Mouse (Mus musculus) embryonic facial prominence, embryonic 12.5 days (tissue): ENCODE data around the gene Gm17402. TPM values are rescaled to one million over a fixed set of nuclear protein-coding genes. Genes with fewer than 3 reads are reported as not detected.

Experiments
- ATAC-seq: fragments of 200-750 bp; cut with Nextera tagmentation; 2 replicates; pipeline ENCODE4 v1.8.0; 2017; ENCODE audit not compliant: insufficient number of reproducible peaks, insufficient read depth, low FRiP score, low TSS enrichment
- H3K27ac ChIP-seq: fragments of 300-500 bp; sonication (generic); 2 replicates; pipeline ENCODE4 v1.5.1; 2016; ENCODE audit warnings: mild to moderate bottlenecking
- H3K27me3 ChIP-seq: fragments of 300-500 bp; sonication (generic); 2 replicates; pipeline ENCODE4 v1.6.1; 2016; ENCODE audit warnings: mild to moderate bottlenecking, moderate library complexity
- H3K36me3 ChIP-seq: fragments of 300-500 bp; sonication (generic); 2 replicates; pipeline ENCODE4 v1.6.1; 2016; ENCODE audit warnings: mild to moderate bottlenecking
- H3K4me1 ChIP-seq: fragments of 300-500 bp; sonication (generic); 2 replicates; pipeline ENCODE4 v1.6.1; 2016
- H3K4me2 ChIP-seq: fragments of 300-500 bp; sonication (generic); replicated peaks from 2 replicates; pipeline ENCODE4 v1.6.1; 2016; ENCODE audit warnings: mild to moderate bottlenecking, moderate library complexity
- H3K4me3 ChIP-seq: fragments of 300-500 bp; sonication (generic); 2 replicates; pipeline ENCODE4 v1.5.1; 2016; ENCODE audit warnings: mild to moderate bottlenecking
- H3K9ac ChIP-seq: fragments of 300-500 bp; sonication (generic); 2 replicates; pipeline ENCODE4 v1.6.1; 2016; ENCODE audit warnings: mild to moderate bottlenecking, moderate library complexity
- H3K9me3 ChIP-seq: fragments of 300-500 bp; sonication (generic); 2 replicates; pipeline ENCODE4 v1.6.1; 2016; ENCODE audit warnings: mild to moderate bottlenecking, moderate library complexity
- WGBS: fragments of 180-500 bp; shearing (Covaris S2); methylation state at CpG from one replicate; pipeline ENCODE4 v1.1.7; 2016; 5-methylcytosine and 5-hydroxymethylcytosine counted together
- polyA plus RNA-seq: library from polyadenylated mRNA; unstranded; fragments of >200 nt; fragmentation: Nextera tagmentation; extraction: Ambion mirVana; gene quantifications from 2 replicates; pipeline ENCODE4 v1.2.1, GENCODE M21; 2016

Gm17402 gene
- polyA plus RNA-seq, 1 experiment from 2014 or later, result not detected

DNA sequence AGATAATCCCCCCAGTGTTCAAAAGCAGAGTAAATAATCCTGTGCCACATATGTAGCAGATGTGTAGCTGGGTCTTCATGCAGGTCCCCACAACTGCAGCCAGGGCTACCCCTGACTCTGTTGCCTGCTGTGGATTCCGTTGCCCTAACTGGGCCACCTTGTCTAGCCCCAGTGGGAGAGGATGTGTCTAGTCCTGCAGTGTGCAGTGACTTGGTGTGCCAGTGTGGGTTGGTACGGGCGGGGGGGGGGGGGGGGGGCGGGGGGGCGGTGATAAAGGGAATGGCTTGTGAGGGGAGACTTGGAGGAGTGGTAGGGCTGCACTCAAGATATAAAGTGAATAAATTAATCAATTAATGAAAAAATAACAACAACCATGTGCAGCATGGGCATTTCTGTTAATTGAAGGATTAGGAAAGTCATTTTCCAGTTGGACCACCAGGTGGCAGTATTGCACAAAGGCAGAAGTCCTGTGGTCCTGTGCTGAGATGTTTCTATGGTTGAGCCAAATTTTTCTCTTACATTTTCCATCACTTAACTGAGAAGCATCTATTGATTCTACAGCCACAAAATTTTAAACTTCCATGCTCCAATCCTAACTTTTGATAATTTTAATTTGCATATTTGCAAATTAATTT, 22.7 kb downstream of the Gm17402 start:
- Histone ChIP-seq H3K9ac (no peak overlapping the region), H3K9me3 (no peaks in the 10 kb centered on the region), H3K4me1 (no peaks in the 10 kb centered on the region), H3K27me3 (no peaks in the 10 kb centered on the region), H3K36me3 (no peaks in the 10 kb centered on the region), H3K4me2 (no peak overlapping the region), H3K27ac (no peak overlapping the region), H3K4me3 (no peak overlapping the region)
- no peak for ATAC-seq
- WGBS, result 34% methylated on average over 2 of the region's 5 CpGs

GRCm38 (mm10) chr3:67351406-67352127, 23.4 kb downstream of the Gm17402 start:
- Histone ChIP-seq H3K4me1 (no peaks in the 10 kb centered on the region), H3K4me2 (no peak overlapping the region), H3K9me3 (no peaks in the 10 kb centered on the region), H3K27ac (no peak overlapping the region), H3K27me3 (no peaks in the 10 kb centered on the region), H3K9ac (no peak overlapping the region), H3K4me3 (no peak overlapping the region), H3K36me3 (no peaks in the 10 kb centered on the region)
- whole genome bisulfite sequencing, result 83% methylated on average over 12 of the region's 12 CpGs
- ATAC-seq, result no peak

GRCm38 (mm10) chr3:67346674-67347073, 28.3 kb downstream of the Gm17402 start:
- Histone ChIP-seq H3K9me3 (no peaks in the 10 kb centered on the region), H3K4me3 (no peak overlapping the region), H3K27ac (no peak overlapping the region), H3K4me2 (no peak overlapping the region), H3K4me1 (no peaks in the 10 kb centered on the region), H3K27me3 (no peaks in the 10 kb centered on the region), H3K9ac (no peak overlapping the region), H3K36me3 (no peaks in the 10 kb centered on the region)
- ATAC-seq, result no peak
- WGBS, result 81% methylated on average over 2 of the region's 2 CpGs

DNA sequence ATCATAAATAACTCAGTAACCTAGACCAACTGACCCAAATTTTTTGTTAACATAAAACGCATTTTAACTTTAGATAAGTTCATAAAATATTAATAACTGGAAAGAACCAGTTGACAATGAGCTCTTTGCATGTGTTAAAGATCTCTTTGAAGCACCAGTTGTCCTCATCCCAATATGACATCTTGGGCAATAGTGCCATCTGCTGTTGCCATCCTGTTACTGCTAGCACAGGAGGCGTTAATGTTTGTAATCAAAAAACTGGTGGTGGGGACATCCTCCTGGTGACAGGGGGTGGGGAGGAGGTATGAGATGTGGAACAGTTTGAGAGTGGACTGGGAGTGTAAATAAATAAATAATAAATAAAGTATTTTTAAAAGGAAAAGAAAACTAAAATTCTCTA, 30.4 kb downstream of the Gm17402 start:
- H3K27ac ChIP-seq, result no peak overlapping the region
- H3K9me3 ChIP-seq, result no peaks in the 10 kb centered on the region
- no peaks in the 10 kb centered on the region for H3K36me3 ChIP-seq
- H3K4me3 ChIP-seq, result no peak overlapping the region
- no peak overlapping the region for H3K4me2 ChIP-seq
- H3K4me1 ChIP-seq, result no peaks in the 10 kb centered on the region
- H3K9ac ChIP-seq, result no peak overlapping the region
- no peaks in the 10 kb centered on the region for H3K27me3 ChIP-seq
- WGBS, result 6% methylated on average over 2 of the region's 2 CpGs
- no peak for ATAC-seq

GRCm38 (mm10) chr3:67343004-67343662, 31.8 kb downstream of the Gm17402 start:
- H3K36me3 ChIP-seq, result no peaks in the 10 kb centered on the region
- no peaks in the 10 kb centered on the region for H3K4me1 ChIP-seq
- ATAC-seq, result no peak
- no peak overlapping the region for H3K27ac ChIP-seq
- no peaks in the 10 kb centered on the region for H3K9me3 ChIP-seq
- no peak overlapping the region for H3K4me2 ChIP-seq
- no peaks in the 10 kb centered on the region for H3K27me3 ChIP-seq
- H3K9ac ChIP-seq, result no peak overlapping the region
- H3K4me3 ChIP-seq, result no peak overlapping the region
- 38% methylated on average over 5 of the region's 5 CpGs for WGBS

DNA sequence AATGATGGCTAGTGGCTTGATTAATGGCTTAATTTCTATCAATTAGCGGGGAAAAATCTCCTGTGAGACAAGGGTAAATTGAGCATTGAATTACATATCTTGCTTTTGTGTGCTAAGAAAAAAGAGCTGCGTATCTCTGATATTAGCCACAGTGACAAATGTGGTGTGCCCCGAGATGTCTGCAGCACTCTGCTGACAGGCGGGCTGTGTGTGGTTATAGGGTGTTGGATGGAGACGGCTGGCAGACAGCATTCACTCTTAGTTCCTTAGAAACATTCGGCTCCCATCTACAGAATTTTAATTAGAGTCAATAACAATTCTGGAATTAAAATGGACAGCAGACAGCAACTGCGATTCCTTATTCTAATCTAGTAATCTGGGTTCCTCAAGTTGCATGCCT, 34.0 kb downstream of the Gm17402 start:
- Histone ChIP-seq H3K4me2 (no peak overlapping the region), H3K36me3 (no peaks in the 10 kb centered on the region), H3K4me1 (0 out of 2 replicates have a peak, but pooled peaks cover 2% of the 10 kb centered on the region), H3K27me3 (no peaks in the 10 kb centered on the region), H3K4me3 (no peak overlapping the region), H3K9me3 (no peaks in the 10 kb centered on the region), H3K9ac (no peak overlapping the region), H3K27ac (no peak overlapping the region)
- ATAC-seq, result no peak
- WGBS, result 70% methylated on average over 7 of the region's 7 CpGs

- ATAC-seq, result no peak
- Histone ChIP-seq H3K4me2 (no peak overlapping the region), H3K27ac (no peak overlapping the region), H3K27me3 (no peaks in the 10 kb centered on the region), H3K4me3 (no peak overlapping the region), H3K9ac (no peak overlapping the region), H3K36me3 (no peaks in the 10 kb centered on the region), H3K4me1 (0 out of 2 replicates have a peak, but pooled peaks cover 11% of the 10 kb centered on the region), H3K9me3 (no peaks in the 10 kb centered on the region)
- 55% methylated on average over 3 of the region's 3 CpGs for WGBS
Observed at GRCm38 (mm10) chr3:67339558-67339957, 35.4 kb downstream of the Gm17402 start.

GRCm38 (mm10) chr3:67322422-67322821, 52.5 kb downstream of the Gm17402 start:
- H3K9ac ChIP-seq, result no peak overlapping the region
- no peaks in the 10 kb centered on the region for H3K4me1 ChIP-seq
- H3K36me3 ChIP-seq, result no peaks in the 10 kb centered on the region
- ATAC-seq, result no peak
- WGBS, result 79% methylated on average over 4 of the region's 4 CpGs
- no peaks in the 10 kb centered on the region for H3K27me3 ChIP-seq
- no peak overlapping the region for H3K4me3 ChIP-seq
- H3K27ac ChIP-seq, result no peak overlapping the region
- no peak overlapping the region for H3K4me2 ChIP-seq
- no peaks in the 10 kb centered on the region for H3K9me3 ChIP-seq

Other genes starting within 250 kb of the Gm17402 start
- 26.9 and 28.2 TPM in 2 replicates for gene Mlf1, start 1.1 kb downstream of the Gm17402 start, polyA plus RNA-seq
- 46.3 and 47.2 TPM in 2 replicates for gene Gfm1, start 54.9 kb upstream of the Gm17402 start, polyA plus RNA-seq
- gene Lxn, start 88.8 kb upstream of the Gm17402 start, polyA plus RNA-seq, result 93.1 and 96.6 TPM in 2 replicates
- 0.95 and 1.6 TPM in 2 replicates for gene Rarres1, start 140.4 kb upstream of the Gm17402 start, polyA plus RNA-seq
- 61.6 and 66.0 TPM in 2 replicates for gene Mfsd1, start 207.6 kb upstream of the Gm17402 start, polyA plus RNA-seq